Mouse (Mus musculus) spleen, embryonic (tissue): ENCODE results near the gene Pon1.

Experiments used
- CTCF ChIA-PET: fragments of 350-600 bp; sonication (Branson Sonifier 250); formaldehyde crosslinking; loops from one replicate; lab custom pipeline; 2022; lab: Charles Lee

Gene Pon1

GRCm38 (mm10) chr6:5136046-5136445, 57.7 kb downstream of the Pon1 start:
- CTCF ChIA-PET: no interaction called here

- CTCF ChIA-PET: no interaction called here
These were observed 58.8 kb downstream of the Pon1 start for GRCm38 (mm10) chr6:5134986-5135385.

- CTCF ChIA-PET: interaction anchor here (0.7 kb wide), 1 partner anchor 149 kb away, joined by 3 read pairs; no protein-coding TSS in a partner anchor
These were observed 64.2 kb downstream of the Pon1 start for GRCm38 (mm10) chr6:5129364-5130093.

- CTCF ChIA-PET: no interaction called here
These were observed 73.5 kb downstream of the Pon1 start for GRCm38 (mm10) chr6:5120229-5120628.

- CTCF ChIA-PET: no interaction called here
These were observed 74.4 kb downstream of the Pon1 start for GRCm38 (mm10) chr6:5119181-5119910.
